Mouse (Mus musculus) neural tube, embryonic 13.5 days (tissue): ENCODE data around the gene Col15a1. TPM values are rescaled to one million over a fixed set of nuclear protein-coding genes. Genes with fewer than 3 reads are reported as not detected.

Experiments used
- ATAC-seq: fragments of 200-750 bp; cut with Nextera tagmentation; 2 replicates; pipeline ENCODE4 v1.8.0; 2017; ENCODE audit warnings: low read depth, mild to moderate bottlenecking, moderate TSS enrichment, moderate library complexity
- H3K27ac ChIP-seq: fragments of 300-500 bp; sonication (generic); replicated peaks from 2 replicates; pipeline ENCODE4 v1.5.1; 2015; ENCODE audit warnings: moderate library complexity, mild to moderate bottlenecking, inconsistent platforms
- H3K27me3 ChIP-seq: fragments of 300-500 bp; sonication (generic); 2 replicates; pipeline ENCODE4 v1.6.1; 2015; ENCODE audit warnings: mild to moderate bottlenecking, inconsistent platforms
- H3K36me3 ChIP-seq: fragments of 300-500 bp; sonication (generic); 2 replicates; pipeline ENCODE4 v1.6.1; 2015; ENCODE audit warnings: mild to moderate bottlenecking, inconsistent platforms
- H3K4me1 ChIP-seq: fragments of 300-500 bp; sonication (generic); replicated peaks from 2 replicates; pipeline ENCODE4 v1.6.1; 2015; ENCODE audit warnings: inconsistent platforms
- H3K4me2 ChIP-seq: fragments of 300-500 bp; sonication (generic); 2 replicates; pipeline ENCODE4 v1.6.1; 2015; ENCODE audit warnings: inconsistent platforms, mild to moderate bottlenecking, moderate library complexity
- H3K4me3 ChIP-seq: fragments of 300-500 bp; sonication (generic); 2 replicates; pipeline ENCODE4 v1.5.1; 2015; ENCODE audit warnings: mild to moderate bottlenecking, inconsistent platforms
- H3K9ac ChIP-seq: fragments of 300-500 bp; sonication (generic); 2 replicates; pipeline ENCODE4 v1.6.1; 2015; ENCODE audit warnings: moderate library complexity, mild to moderate bottlenecking, inconsistent platforms
- H3K9me3 ChIP-seq: fragments of 300-500 bp; sonication (generic); 2 replicates; pipeline ENCODE4 v1.6.1; 2016; ENCODE audit warnings: inconsistent platforms
- WGBS: fragments of 180-500 bp; shearing (Covaris S2); methylation state at CpG from one replicate; pipeline ENCODE4 v1.1.7; 2015; 5-methylcytosine and 5-hydroxymethylcytosine counted together
- polyA plus RNA-seq: library from polyadenylated mRNA; unstranded; fragments of >200 nt; fragmentation: Nextera tagmentation; extraction: Ambion mirVana; gene quantifications from 2 replicates; pipeline ENCODE4 v1.2.1, GENCODE M21; 2015

Col15a1 gene
- polyA plus RNA-seq, 1 experiment from 2014 or later = 5.2 TPM

DNA sequence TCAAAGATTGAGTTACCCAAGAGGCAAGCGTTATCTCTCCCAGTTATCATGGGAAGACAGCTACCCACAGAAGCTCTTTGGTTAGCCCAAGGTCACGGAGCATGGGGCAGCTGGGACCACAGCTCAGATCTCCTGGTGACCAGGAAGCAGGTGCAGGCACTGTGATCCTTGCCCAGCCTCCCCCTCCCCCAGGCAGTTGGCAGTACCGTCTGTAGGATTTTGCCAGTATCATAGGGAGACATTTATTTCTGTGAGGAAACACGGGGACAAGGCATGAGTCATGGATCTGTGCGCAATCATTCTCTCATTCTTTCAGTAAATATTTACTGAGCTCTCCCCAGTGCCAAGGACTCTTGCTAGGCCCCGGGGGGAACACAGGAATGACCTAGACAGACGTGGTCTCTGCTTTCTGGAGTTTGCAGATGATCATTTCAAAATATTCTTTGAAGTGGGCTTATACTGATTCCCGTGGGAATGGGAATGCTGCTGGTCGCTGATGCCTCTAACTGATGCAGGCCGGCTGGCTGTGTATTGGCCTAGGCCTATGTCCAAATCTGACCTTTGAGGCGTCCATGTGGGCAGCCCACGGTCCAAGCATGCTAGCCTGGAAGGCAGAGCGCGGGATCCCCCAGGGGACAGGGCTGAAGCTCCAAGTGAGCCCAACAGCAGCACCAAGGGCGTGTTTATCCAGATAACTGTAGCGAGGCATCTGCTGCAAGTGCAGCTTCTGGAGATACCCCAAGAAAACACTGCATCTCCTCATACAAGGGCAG lies 86.0 kb downstream of the Col15a1 start:
- no peaks in the 10 kb centered on the region for H3K27me3 ChIP-seq
- peaks cover 4% of the 10 kb centered on the region; the same call in 1 of the 2 replicates for H3K9me3 ChIP-seq
- ATAC-seq = no peak
- no peaks in the 10 kb centered on the region for H3K36me3 ChIP-seq
- no peak overlapping the region for H3K4me2 ChIP-seq
- H3K27ac ChIP-seq = no peak overlapping the region
- peaks cover 13% of the 10 kb centered on the region for H3K4me1 ChIP-seq
- no peak overlapping the region for H3K9ac ChIP-seq
- 72% methylated on average over 16 of the region's 16 CpGs for WGBS
- no peak overlapping the region for H3K4me3 ChIP-seq

DNA sequence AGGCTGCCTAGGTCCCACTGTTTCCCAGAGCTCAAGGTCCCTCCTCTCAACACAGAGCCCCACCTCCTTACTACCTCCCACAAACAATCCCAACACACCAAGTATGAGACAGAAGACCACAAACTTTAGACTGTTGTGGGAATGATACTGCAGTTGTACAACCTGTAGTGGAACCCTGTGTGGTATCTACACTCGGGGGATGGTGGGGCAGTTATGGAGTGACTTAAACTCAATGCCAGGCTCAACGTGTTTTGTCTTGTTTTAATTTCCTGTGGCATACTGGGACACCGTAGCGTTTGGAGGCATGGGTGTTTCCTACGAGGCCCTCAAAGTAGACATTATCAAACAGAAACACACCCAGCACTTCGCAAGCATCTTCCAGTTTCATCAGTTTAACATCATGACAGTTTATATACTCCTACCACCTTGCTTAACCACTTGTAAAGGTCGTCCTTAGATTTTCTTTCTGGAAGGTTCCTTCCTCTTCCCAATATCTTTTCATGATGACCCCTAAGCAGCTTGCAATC lies 86.6 kb downstream of the Col15a1 start:
- Histone ChIP-seq H3K36me3 (no peaks in the 10 kb centered on the region), H3K9me3 (peaks cover 8% of the 10 kb centered on the region; the same call in 1 of the 2 replicates), H3K4me1 (peaks cover 13% of the 10 kb centered on the region), H3K27ac (no peak overlapping the region), H3K4me2 (no peak overlapping the region), H3K27me3 (no peaks in the 10 kb centered on the region), H3K4me3 (no peak overlapping the region), H3K9ac (no peak overlapping the region)
- no peak for ATAC-seq
- 94% methylated on average over 7 of the region's 7 CpGs for WGBS

DNA sequence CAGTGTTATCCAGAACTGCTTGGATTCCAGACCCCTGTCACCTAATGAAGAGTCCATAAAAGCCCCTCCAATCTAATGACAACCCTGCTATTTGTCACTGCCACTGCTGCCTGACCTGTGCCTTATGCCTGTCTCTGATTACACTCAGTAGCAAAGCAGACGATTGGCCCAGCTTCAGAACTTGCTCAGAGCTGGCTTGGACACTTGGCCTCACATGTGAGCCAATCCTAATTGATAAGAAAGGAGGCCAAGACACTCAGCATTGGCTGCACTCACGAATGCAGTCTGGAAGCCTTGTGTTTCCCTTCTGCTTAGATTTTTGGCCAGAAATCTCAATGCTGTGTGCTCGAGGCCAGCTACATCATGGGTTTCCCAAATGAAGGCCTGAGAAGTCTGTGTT lies 87.6 kb downstream of the Col15a1 start:
- Histone ChIP-seq H3K4me2 (no peak overlapping the region), H3K9ac (no peak overlapping the region), H3K27me3 (no peaks in the 10 kb centered on the region), H3K27ac (no peak overlapping the region), H3K4me3 (no peak overlapping the region), H3K9me3 (peaks cover 8% of the 10 kb centered on the region; the same call in 1 of the 2 replicates), H3K4me1 (peaks cover 13% of the 10 kb centered on the region), H3K36me3 (no peaks in the 10 kb centered on the region)
- WGBS = 67% methylated on average over 3 of the region's 3 CpGs
- ATAC-seq = no peak

DNA sequence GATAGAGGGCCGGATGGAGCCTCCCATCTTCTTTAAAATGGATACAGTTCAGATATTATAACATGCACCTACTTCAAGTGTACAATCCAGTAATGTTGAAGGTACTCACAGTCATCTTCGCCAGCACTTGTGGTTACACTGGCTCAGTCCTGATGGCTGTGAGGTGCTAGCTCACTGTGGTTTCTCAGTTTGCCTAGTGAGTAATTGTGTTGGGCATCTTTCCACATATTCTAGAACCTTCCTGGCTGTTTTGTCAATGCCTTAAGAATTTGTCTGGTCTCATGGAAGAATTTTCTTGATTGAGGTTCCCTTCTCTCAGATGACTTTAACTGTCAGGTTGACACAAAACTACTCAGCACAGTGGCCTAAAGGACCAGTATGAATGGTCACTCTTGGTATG lies 92.7 kb downstream of the Col15a1 start:
- H3K4me2 ChIP-seq = no peak overlapping the region
- no peaks in the 10 kb centered on the region for H3K4me1 ChIP-seq
- no peak overlapping the region for H3K9ac ChIP-seq
- H3K4me3 ChIP-seq = no peak overlapping the region
- no peaks in the 10 kb centered on the region for H3K27me3 ChIP-seq
- ATAC-seq = no peak
- H3K9me3 ChIP-seq = peaks cover 8% of the 10 kb centered on the region; the same call in 1 of the 2 replicates
- H3K27ac ChIP-seq = no peak overlapping the region
- no peaks in the 10 kb centered on the region for H3K36me3 ChIP-seq
- WGBS = 93% methylated on average over 2 of the region's 2 CpGs

DNA sequence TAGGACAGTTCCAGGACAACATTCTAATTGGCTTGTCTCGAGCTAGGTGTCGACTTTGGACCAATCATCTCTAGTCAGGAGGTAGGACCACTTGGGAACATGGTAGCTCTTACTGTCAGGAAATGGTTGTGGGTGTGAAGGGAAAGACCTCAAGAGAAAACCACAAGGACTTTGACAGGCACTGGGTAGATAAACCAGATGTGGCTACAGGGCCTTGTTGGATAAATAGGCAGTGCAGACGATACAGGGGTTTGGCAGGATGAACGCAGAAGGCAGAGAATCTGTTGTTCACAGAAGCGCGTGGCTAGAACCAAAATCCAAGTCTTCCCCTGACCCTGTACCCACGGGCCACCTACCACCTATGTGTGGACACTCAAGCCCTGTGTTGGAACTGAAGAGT lies 94.6 kb downstream of the Col15a1 start:
- no peak for ATAC-seq
- H3K4me1 ChIP-seq = no peaks in the 10 kb centered on the region
- no peak overlapping the region for H3K9ac ChIP-seq
- H3K9me3 ChIP-seq = peaks cover 8% of the 10 kb centered on the region; the same call in 1 of the 2 replicates
- H3K4me2 ChIP-seq = no peak overlapping the region
- no peak overlapping the region for H3K27ac ChIP-seq
- WGBS = 90% methylated on average over 7 of the region's 7 CpGs
- H3K27me3 ChIP-seq = no peaks in the 10 kb centered on the region
- H3K4me3 ChIP-seq = no peak overlapping the region
- H3K36me3 ChIP-seq = no peaks in the 10 kb centered on the region

DNA sequence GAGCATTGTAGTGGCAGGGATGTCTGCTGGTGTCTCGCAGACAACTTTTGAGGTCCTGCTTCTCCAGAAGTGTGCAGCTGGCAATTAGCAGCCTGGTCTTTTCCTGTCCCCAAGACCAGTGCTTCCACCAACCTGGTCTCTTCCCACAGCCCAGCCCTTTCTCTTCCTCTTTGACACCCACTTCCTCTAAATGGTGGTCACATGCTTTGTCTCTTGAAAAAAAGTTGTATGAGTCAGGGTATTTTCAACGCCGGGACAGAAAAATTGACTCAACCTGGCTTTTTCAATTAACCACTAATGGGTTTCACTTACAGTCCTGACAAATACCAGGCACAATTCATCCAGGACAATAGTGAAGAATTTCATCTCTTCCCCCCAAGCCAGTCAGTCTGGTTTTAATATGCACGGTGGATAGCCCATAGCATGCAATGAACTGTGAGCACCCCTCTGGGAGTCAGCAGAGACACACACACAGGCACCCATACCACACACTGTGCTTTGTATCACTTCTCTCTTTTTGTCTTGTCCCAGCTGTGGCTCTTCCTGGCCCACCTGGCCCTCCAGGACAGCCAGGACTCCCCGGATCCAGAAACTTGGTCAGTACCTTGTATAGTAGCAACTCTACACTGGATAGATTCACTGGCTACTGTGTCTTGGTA lies 95.5 kb downstream of the Col15a1 start:
- H3K27ac ChIP-seq = no peak overlapping the region
- no peaks in the 10 kb centered on the region for H3K27me3 ChIP-seq
- no peaks in the 10 kb centered on the region for H3K36me3 ChIP-seq
- 0 out of 2 replicates have a peak, but pooled peaks have one; percentile 50 for ATAC-seq
- peaks cover 8% of the 10 kb centered on the region; the same call in 1 of the 2 replicates for H3K9me3 ChIP-seq
- H3K4me3 ChIP-seq = no peak overlapping the region
- H3K4me2 ChIP-seq = no peak overlapping the region
- no peaks in the 10 kb centered on the region for H3K4me1 ChIP-seq
- H3K9ac ChIP-seq = no peak overlapping the region
- 57% methylated on average over 5 of the region's 5 CpGs for WGBS

DNA sequence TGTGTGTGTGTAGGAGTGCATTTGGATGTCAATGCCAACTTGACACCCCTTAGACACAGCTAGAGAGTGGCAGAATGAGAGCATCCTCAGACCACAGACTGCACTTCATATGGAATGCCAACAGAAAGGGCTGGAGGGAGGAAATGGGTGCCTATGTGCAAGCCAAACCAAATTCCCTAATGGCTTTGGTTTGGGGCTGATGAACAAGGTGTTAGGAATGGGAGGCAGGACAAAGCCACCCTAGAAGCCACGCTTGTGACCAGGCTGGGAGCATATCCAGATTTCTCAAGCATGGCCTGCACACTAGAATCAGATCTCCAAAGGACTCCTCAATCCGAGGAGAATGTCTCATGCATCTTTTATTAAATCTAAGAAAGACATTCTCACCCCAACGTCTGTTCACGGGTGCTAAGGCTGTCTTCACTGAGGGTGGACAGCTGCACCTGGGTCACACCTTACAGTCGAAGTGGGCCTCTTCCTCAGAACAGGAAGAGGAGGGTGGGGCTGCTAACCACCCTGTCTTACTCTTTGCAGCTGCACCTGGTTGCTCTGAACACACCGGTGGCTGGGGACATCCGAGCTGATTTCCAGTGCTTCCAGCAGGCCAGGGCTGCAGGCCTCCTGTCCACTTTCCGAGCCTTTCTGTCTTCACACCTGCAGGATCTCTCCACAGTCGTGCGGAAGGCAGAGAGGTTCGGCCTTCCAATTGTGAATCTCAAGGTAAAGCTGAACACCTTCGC lies 102.1 kb downstream of the Col15a1 start:
- H3K4me1 ChIP-seq = 0 out of 2 replicates have a peak, but pooled peaks cover 5% of the 10 kb centered on the region
- H3K36me3 ChIP-seq = no peaks in the 10 kb centered on the region
- H3K27me3 ChIP-seq = no peaks in the 10 kb centered on the region
- H3K27ac ChIP-seq = no peak overlapping the region
- WGBS = 89% methylated on average over 12 of the region's 12 CpGs
- no peak overlapping the region for H3K9ac ChIP-seq
- no peak overlapping the region for H3K4me2 ChIP-seq
- ATAC-seq = no peak
- H3K9me3 ChIP-seq = no peaks in the 10 kb centered on the region
- no peak overlapping the region for H3K4me3 ChIP-seq

DNA sequence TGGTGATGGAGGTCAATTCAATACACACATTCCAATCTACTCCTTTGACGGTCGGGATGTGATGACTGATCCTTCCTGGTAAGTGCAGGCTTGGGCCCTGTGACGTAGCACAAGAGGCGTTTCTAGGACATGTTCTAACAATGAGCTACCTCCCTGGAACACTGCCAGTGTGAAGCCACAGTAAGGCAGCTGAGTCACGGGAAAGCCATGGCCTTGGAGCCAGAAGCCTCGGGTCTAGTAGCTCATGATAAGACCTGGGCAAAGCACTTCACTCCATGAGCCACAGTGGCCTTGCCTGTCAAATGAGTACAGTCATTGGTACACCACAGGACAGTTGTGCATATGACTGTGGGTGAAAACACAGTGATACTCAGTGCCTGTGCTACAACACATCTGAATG lies 102.9 kb downstream of the Col15a1 start:
- ATAC-seq = no peak
- Histone ChIP-seq H3K36me3 (no peaks in the 10 kb centered on the region), H3K27ac (no peak overlapping the region), H3K4me2 (no peak overlapping the region), H3K9me3 (no peaks in the 10 kb centered on the region), H3K4me3 (no peak overlapping the region), H3K4me1 (0 out of 2 replicates have a peak, but pooled peaks cover 5% of the 10 kb centered on the region), H3K27me3 (no peaks in the 10 kb centered on the region), H3K9ac (no peak overlapping the region)
- 75% methylated on average over 6 of the region's 6 CpGs for WGBS

DNA sequence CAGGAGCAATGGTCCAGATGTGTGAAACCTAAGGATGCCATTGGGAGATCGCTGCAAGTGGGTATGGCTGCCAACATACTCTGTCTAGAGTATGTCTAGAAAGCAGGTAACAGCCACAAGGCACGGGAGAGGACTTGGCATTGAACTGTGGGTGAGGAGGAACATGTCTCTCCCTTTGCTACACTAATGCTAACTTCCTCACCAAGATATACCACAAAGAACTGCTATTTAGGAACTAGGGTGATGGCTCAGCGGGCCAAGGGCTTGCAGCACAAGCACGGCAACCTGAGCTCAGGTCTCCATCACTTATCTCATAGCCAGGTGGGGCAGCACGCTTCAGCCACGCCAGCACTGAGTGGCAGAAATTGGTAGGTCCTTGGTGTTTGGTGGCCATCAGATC lies 103.5 kb downstream of the Col15a1 start:
- Histone ChIP-seq H3K4me1 (0 out of 2 replicates have a peak, but pooled peaks cover 5% of the 10 kb centered on the region), H3K27ac (no peak overlapping the region), H3K9ac (no peak overlapping the region), H3K4me3 (no peak overlapping the region), H3K4me2 (no peak overlapping the region), H3K27me3 (no peaks in the 10 kb centered on the region), H3K9me3 (no peaks in the 10 kb centered on the region), H3K36me3 (no peaks in the 10 kb centered on the region)
- 92% methylated on average over 6 of the region's 6 CpGs for WGBS
- no peak for ATAC-seq

DNA sequence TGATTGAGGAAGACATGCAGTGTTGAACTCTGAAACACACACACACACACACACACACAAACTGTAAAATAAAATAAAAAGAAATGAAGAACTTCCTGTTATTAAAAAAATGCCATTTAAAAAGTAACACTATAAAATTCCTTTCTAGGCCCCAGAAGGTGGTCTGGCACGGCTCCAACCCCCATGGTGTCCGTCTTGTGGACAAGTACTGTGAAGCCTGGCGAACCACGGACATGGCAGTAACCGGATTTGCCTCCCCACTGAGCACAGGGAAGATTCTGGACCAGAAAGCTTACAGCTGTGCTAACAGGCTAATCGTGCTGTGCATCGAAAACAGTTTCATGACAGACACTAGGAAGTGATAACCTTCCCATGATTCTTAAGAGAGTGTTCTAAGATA lies 104.0 kb downstream of the Col15a1 start:
- WGBS = 62% methylated on average over 7 of the region's 7 CpGs
- H3K4me3 ChIP-seq = no peak overlapping the region

DNA sequence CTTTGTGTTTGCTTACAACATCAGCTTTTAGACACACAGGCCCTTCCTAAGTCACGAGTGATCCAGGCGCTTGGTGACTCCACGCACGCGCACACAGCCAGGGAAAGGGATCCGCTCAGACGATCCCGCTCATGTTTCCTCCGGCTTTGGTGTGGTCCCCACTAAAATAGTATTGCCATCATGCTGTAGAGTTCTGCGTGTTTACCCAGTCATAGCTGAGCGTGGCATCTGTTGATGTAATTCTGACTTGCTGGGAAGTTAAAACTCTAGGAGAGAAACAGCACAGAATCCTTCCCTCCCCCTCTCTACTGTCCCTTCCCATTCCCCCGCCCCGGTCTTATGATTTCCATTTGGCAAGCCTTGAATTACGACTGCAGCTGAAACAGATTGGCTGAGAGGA lies 104.7 kb downstream of the Col15a1 start:
- WGBS = 80% methylated on average over 14 of the region's 14 CpGs
- Histone ChIP-seq H3K4me3 (no peak overlapping the region), H3K27me3 (no peaks in the 10 kb centered on the region), H3K9ac (no peak overlapping the region), H3K9me3 (no peaks in the 10 kb centered on the region), H3K27ac (no peak overlapping the region), H3K4me2 (no peak overlapping the region), H3K4me1 (0 out of 2 replicates have a peak, but pooled peaks cover 5% of the 10 kb centered on the region), H3K36me3 (no peaks in the 10 kb centered on the region)
- no peak for ATAC-seq

More for the DNA sequence above, 104.0 kb downstream of the Col15a1 start:
- H3K27ac ChIP-seq = no peak overlapping the region
- no peaks in the 10 kb centered on the region for H3K27me3 ChIP-seq
- no peak for ATAC-seq
- no peaks in the 10 kb centered on the region for H3K36me3 ChIP-seq
- no peaks in the 10 kb centered on the region for H3K9me3 ChIP-seq
- no peak overlapping the region for H3K4me2 ChIP-seq
- H3K9ac ChIP-seq = no peak overlapping the region
- H3K4me1 ChIP-seq = 0 out of 2 replicates have a peak, but pooled peaks cover 5% of the 10 kb centered on the region
